Mouse (Mus musculus): ENCODE measurements around the gene Ppfibp2. TPM values are rescaled to one million over a fixed set of nuclear protein-coding genes. Genes with fewer than 3 reads are reported as not detected.
A peak's percentile ranks its signal among the peaks of the same experiment; 100 is the strongest.

Gene Ppfibp2
- polyA plus RNA-seq, 1 experiment from 2014 or later = 3.9 TPM

DNA sequence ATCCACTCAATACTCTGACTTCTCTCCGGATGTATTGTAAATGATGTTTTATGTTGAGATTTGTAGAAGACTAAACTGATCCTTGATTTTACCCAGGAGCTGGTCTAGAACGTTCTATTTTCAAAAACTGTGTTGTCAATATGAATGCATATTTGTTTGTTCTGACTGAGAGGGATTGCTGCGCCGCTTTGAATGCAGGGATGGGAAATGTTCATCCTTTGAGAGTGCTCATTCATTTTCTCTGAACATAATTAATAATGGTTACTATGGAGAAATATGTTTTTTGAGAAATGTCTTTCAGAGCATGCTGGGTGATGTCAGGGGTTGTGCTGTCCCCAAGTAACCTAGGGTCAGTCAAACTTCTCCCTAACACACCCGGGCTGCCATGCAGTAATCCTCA, 102.1 kb downstream of the Ppfibp2 start:
- Histone ChIP-seq H3K4me2 (replicated peaks) (no peak overlapping the region), H3K27me3 (ENCODE audit: control insufficient read depth, insufficient read depth, low read length) (peaks cover 53% of the 10 kb centered on the region)

DNA sequence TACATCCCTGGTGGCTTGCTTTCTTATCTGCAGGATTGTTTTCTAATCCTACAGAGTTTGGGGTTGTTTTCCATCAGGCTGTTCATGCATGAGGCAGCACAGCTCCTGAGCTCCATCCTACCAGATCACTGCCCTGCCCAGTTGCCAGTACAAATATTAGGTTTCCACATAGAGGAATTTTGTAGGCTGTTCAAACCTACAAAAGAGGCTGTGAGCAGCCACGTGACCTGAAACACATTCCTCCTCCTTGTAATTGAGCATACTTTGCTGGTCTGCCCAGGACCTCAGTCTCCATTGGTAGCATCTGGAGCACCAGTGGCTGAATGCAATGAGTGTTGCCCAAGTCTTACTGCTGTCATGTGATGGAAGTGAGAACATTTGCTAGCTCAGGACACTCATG, 104.9 kb downstream of the Ppfibp2 start:
- Histone ChIP-seq H3K9ac (no peak overlapping the region), H3K36me3 (replicated peaks; ENCODE audit: control insufficient read depth, insufficient read depth) (no peaks in the 10 kb centered on the region), H3K27ac (no peak overlapping the region), H3K4me1 (replicated peaks; ENCODE audit: control insufficient read depth, insufficient read depth, low read length) (no peaks in the 10 kb centered on the region), H3K27me3 (ENCODE audit: control insufficient read depth, insufficient read depth, low read length) (peaks cover 41% of the 10 kb centered on the region), H3K4me3 (replicated peaks; ENCODE audit: low read length) (no peak overlapping the region), H3K4me2 (replicated peaks) (no peak overlapping the region), H3K9me3 (ENCODE audit: control insufficient read depth, low read length) (no peaks in the 10 kb centered on the region)
- ATAC-seq (ENCODE audit: low FRiP score) = no peak
- DNase-seq (ENCODE audit: low spot score) = no peak
- WGBS = 73% methylated on average over 1 of the region's 1 CpGs

More for the DNA sequence above, 102.1 kb downstream of the Ppfibp2 start:
- Histone ChIP-seq H3K36me3 (replicated peaks; ENCODE audit: control insufficient read depth, insufficient read depth) (no peaks in the 10 kb centered on the region), H3K4me1 (replicated peaks; ENCODE audit: control insufficient read depth, insufficient read depth, low read length) (no peaks in the 10 kb centered on the region; the same call in 1 of the 2 replicates), H3K4me3 (replicated peaks; ENCODE audit: low read length) (no peak overlapping the region), H3K9ac (no peak overlapping the region), H3K27ac (no peak overlapping the region), H3K9me3 (ENCODE audit: control insufficient read depth, low read length) (no peaks in the 10 kb centered on the region)
- DNase-seq (ENCODE audit: low spot score) = no peak
- no peak for ATAC-seq (ENCODE audit: low FRiP score)
- WGBS = 89% methylated on average over 5 of the region's 5 CpGs

DNA sequence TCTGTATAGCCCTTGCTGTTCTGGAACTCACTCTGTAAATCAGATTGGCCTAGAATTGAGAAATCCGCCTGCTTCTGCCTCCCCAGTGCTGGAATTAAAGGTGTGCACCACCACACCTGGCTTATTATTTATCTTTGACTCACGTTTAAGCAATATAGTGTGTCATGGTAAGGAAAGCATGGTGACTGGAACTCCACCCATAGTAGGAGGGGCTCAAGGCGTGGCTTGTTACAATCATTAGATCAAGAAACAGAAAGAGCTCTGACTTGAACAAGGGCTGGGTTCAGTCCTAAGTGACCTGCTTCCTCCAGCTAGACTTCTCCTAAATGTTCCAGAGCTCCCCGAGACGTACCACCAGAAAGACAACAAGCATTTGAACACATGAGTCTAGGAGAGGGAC, 105.6 kb downstream of the Ppfibp2 start:
- no peak for ATAC-seq (ENCODE audit: low FRiP score)

DNA sequence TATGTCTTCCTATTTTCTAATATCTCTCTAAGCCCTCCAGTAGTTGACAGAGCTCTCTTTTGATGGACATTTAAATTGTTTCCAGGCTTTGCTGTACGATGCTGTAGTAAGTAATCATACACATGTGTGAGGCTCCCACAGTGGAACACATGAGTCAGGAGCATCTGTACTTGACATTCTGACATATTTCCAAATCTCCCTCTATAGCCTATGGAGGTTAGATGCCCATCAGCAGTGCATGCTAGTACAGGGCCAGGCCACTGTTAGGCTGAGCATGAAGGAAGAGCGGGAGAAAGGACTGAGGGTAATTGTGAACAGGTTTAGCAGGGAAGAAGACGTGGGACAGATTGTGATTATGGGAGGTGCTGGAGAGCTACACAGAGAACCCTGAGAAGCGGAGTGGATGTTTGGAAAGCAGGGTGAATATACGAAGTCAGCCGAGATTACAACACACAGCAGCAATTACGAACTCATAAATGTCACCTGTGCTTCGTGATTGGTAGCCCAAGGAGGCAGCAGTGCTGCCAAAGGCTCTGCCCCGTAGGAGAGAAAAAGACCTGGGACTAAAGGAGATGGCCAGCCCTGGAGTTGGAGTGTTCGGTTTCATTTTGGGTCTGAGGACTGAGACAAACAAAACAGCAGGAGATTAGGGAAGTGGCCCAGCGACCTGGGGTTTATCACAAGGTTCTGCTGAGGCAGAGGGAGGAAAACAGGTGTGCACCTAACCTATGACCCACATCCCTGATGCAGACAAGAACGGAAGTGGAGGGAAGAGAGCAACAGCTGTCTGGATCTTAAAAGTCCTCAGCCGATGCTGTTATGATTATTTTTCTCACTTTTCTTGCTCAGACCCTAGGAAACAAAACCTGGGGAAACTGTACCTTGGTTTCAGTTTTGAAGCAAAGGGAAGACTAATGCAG, 107.7 kb downstream of the Ppfibp2 start:
- Histone ChIP-seq H3K9ac (no peak overlapping the region), H3K4me3 (replicated peaks; ENCODE audit: low read length) (no peak overlapping the region), H3K4me2 (replicated peaks) (no peak overlapping the region), H3K4me1 (replicated peaks; ENCODE audit: control insufficient read depth, insufficient read depth, low read length) (no peaks in the 10 kb centered on the region), H3K9me3 (ENCODE audit: control insufficient read depth, low read length) (no peaks in the 10 kb centered on the region), H3K27ac (no peak overlapping the region), H3K36me3 (replicated peaks; ENCODE audit: control insufficient read depth, insufficient read depth) (no peaks in the 10 kb centered on the region), H3K27me3 (ENCODE audit: control insufficient read depth, insufficient read depth, low read length) (peaks cover 22% of the 10 kb centered on the region)
- ATAC-seq (ENCODE audit: low FRiP score) (no peak), DNase-seq (ENCODE audit: low spot score) (no peak)
- 75% methylated on average over 13 of the region's 13 CpGs for WGBS

More for the DNA sequence above, 105.6 kb downstream of the Ppfibp2 start:
- no peak overlapping the region for H3K27ac ChIP-seq
- H3K9me3 ChIP-seq (ENCODE audit: control insufficient read depth, low read length) = no peaks in the 10 kb centered on the region
- no peak for DNase-seq (ENCODE audit: low spot score)
- no peak overlapping the region for H3K4me3 ChIP-seq (replicated peaks; ENCODE audit: low read length)
- H3K27me3 ChIP-seq (ENCODE audit: control insufficient read depth, insufficient read depth, low read length) = peaks cover 41% of the 10 kb centered on the region
- H3K36me3 ChIP-seq (replicated peaks; ENCODE audit: control insufficient read depth, insufficient read depth) = no peaks in the 10 kb centered on the region
- no peak overlapping the region for H3K4me2 ChIP-seq (replicated peaks)
- 84% methylated on average over 5 of the region's 5 CpGs for WGBS
- H3K4me1 ChIP-seq (replicated peaks; ENCODE audit: control insufficient read depth, insufficient read depth, low read length) = no peaks in the 10 kb centered on the region
- no peak overlapping the region for H3K9ac ChIP-seq

DNA sequence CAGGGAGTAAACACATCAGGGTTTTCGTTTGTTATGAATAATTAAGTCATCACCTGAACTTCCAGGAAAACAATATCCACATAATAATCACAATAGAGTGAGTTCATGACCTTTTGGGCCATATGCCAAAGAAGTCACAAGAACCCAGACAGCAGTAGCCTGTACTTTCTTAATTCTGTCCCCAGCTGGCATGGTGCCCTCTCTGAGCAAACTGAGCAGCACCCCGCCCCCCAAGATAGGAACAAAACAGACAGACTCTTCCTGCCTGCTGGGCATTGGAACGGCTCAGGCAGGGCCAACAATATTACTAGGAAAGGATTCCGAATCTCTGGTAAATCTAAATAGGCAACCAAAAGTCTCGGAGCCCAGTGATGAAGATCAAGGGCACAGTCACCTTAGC, 110.9 kb downstream of the Ppfibp2 start:
- no peak overlapping the region for H3K4me3 ChIP-seq (replicated peaks; ENCODE audit: low read length)
- ATAC-seq (ENCODE audit: low FRiP score) = no peak

DNA sequence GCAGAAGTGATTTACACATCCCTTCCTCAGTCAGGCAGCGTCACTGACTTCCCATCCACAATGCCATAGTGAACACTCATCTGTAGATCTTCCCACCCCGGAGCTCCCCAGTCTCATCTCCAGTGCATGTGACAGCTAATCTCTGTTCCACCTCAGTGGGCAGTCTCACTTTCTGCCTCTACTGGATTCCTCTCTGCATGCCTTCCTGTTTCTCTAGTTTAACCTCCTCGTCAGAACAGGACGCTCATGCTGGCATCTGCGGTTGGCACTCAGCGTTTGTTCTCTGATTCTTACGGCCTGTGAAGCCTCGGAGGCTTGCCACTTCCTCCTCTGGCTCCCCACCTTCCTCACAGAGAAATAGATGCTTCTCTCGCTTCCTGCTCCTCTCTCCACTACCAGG, 112.6 kb downstream of the Ppfibp2 start:
- Histone ChIP-seq H3K27me3 (ENCODE audit: control insufficient read depth, insufficient read depth, low read length) (0 out of 2 replicates have a peak, but pooled peaks cover 3% of the 10 kb centered on the region), H3K9ac (no peak overlapping the region), H3K9me3 (ENCODE audit: control insufficient read depth, low read length) (no peaks in the 10 kb centered on the region), H3K4me1 (replicated peaks; ENCODE audit: control insufficient read depth, insufficient read depth, low read length) (0 out of 2 replicates have a peak, but pooled peaks cover 6% of the 10 kb centered on the region), H3K4me3 (replicated peaks; ENCODE audit: low read length) (no peak overlapping the region), H3K36me3 (replicated peaks; ENCODE audit: control insufficient read depth, insufficient read depth) (no peaks in the 10 kb centered on the region), H3K27ac (no peak overlapping the region), H3K4me2 (replicated peaks) (no peak overlapping the region)
- DNase-seq (ENCODE audit: low spot score) (no peak), ATAC-seq (ENCODE audit: low FRiP score) (no peak)
- WGBS = 76% methylated on average over 9 of the region's 9 CpGs

More for the DNA sequence above, 110.9 kb downstream of the Ppfibp2 start:
- no peak overlapping the region for H3K4me2 ChIP-seq (replicated peaks)
- peak; percentile 30 for DNase-seq (ENCODE audit: low spot score)
- no peaks in the 10 kb centered on the region for H3K9me3 ChIP-seq (ENCODE audit: control insufficient read depth, low read length)
- H3K36me3 ChIP-seq (replicated peaks; ENCODE audit: control insufficient read depth, insufficient read depth) = no peaks in the 10 kb centered on the region
- H3K27me3 ChIP-seq (ENCODE audit: control insufficient read depth, insufficient read depth, low read length) = 0 out of 2 replicates have a peak, but pooled peaks cover 3% of the 10 kb centered on the region
- no peak overlapping the region for H3K9ac ChIP-seq
- 0 out of 2 replicates have a peak, but pooled peaks cover 6% of the 10 kb centered on the region for H3K4me1 ChIP-seq (replicated peaks; ENCODE audit: control insufficient read depth, insufficient read depth, low read length)
- no peak overlapping the region for H3K27ac ChIP-seq
- WGBS = 62% methylated on average over 5 of the region's 5 CpGs

DNA sequence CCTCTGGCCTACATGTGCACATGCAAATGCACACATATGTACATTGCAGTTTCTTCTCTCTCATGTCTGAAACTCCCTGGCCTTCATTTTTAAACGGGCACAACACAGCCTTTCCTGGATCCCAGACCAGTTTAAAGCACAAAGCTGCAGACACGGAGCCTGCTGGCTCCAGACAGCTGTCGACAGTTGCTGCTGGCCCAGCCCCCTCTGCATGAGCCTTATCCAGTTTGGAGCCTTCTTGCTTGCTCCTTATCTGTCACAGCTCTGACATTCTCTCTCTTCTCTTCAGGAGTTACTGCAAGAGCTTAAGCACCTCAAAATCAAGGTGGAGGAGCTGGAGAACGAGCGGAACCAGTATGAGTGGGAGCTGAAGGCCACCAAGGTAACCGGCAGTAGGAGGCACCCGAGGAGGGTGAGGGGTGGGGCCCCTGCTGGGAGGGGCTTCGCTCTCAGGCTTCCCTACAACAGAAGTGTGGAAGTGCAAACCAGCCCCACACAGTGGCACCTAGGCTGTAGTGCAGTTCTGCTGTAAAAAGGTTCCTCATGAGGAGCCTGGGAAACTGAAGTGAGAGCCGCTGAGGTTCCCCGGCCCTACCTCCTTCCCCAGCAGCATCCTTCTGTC, 113.6 kb downstream of the Ppfibp2 start:
- H3K9ac ChIP-seq = no peak overlapping the region
- peak; percentile 91 for ATAC-seq (ENCODE audit: low FRiP score)
- peak overlapping the region; percentile 44 for H3K4me2 ChIP-seq (replicated peaks)
- H3K36me3 ChIP-seq (replicated peaks; ENCODE audit: control insufficient read depth, insufficient read depth) = no peaks in the 10 kb centered on the region
- 0 out of 2 replicates have a peak overlapping the region, but pooled peaks have one; percentile 13 for H3K4me3 ChIP-seq (replicated peaks; ENCODE audit: low read length)
- H3K27ac ChIP-seq = no peak overlapping the region; the same call in 1 of the 2 replicates
- no peaks in the 10 kb centered on the region for H3K27me3 ChIP-seq (ENCODE audit: control insufficient read depth, insufficient read depth, low read length)
- WGBS = 3% methylated on average over 10 of the region's 10 CpGs
- no peaks in the 10 kb centered on the region for H3K9me3 ChIP-seq (ENCODE audit: control insufficient read depth, low read length)
- H3K4me1 ChIP-seq (replicated peaks; ENCODE audit: control insufficient read depth, insufficient read depth, low read length) = 0 out of 2 replicates have a peak, but pooled peaks cover 6% of the 10 kb centered on the region
- peak; percentile 70 for DNase-seq (ENCODE audit: low spot score)

DNA sequence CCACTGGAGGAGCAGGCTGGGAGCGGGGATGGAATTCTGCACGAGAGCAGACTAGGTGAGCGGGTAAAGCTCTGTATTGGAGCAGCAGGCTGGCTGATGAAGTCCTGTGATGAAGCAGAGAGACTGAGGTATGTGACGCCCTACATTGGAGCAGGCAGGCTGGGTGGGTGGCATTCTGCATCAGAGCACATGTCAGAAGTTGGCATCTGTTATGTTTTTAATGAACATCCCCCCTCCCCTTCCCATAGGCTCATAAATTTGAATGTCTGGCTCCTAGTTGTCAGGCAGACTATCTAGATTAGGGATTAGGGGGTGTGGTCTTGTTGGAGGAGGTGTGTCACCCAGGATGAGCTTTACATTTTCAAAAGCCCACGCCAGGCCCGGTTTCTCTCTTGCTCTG, 117.7 kb downstream of the Ppfibp2 start:
- H3K4me3 ChIP-seq (replicated peaks; ENCODE audit: low read length) = no peak overlapping the region
- DNase-seq (ENCODE audit: low spot score) (no peak), ATAC-seq (ENCODE audit: low FRiP score) (no peak)
- no peak overlapping the region for H3K4me2 ChIP-seq (replicated peaks)
- H3K9ac ChIP-seq = no peak overlapping the region
- no peaks in the 10 kb centered on the region for H3K9me3 ChIP-seq (ENCODE audit: control insufficient read depth, low read length)
- H3K27ac ChIP-seq = no peak overlapping the region
- H3K27me3 ChIP-seq (ENCODE audit: control insufficient read depth, insufficient read depth, low read length) = no peaks in the 10 kb centered on the region
- WGBS = 67% methylated on average over 6 of the region's 6 CpGs
- H3K36me3 ChIP-seq (replicated peaks; ENCODE audit: control insufficient read depth, insufficient read depth) = no peaks in the 10 kb centered on the region
- H3K4me1 ChIP-seq (replicated peaks; ENCODE audit: control insufficient read depth, insufficient read depth, low read length) = 0 out of 2 replicates have a peak, but pooled peaks cover 6% of the 10 kb centered on the region

DNA sequence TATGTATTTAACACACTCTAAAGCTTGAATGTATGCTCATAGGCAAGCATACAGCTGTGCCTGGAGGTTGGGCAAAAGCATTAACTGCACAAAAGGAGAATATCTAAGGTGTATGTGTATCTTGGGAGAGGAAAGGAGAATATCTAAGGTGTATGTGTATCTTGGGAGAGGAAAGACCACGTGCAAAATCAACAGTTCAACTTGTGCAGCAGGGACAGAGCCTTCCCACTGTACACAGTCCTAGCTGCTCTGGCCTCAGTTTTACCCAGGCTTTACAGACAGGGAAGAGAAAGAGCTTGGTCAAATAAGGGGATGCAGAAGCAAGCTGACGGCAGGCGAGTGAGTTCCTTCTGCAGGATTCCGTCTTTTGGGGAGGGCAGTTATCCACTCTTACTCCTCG, 119.1 kb downstream of the Ppfibp2 start:
- no peak overlapping the region for H3K4me2 ChIP-seq (replicated peaks)
- 85% methylated on average over 5 of the region's 5 CpGs for WGBS
- no peaks in the 10 kb centered on the region for H3K9me3 ChIP-seq (ENCODE audit: control insufficient read depth, low read length)
- H3K9ac ChIP-seq = no peak overlapping the region
- no peak for ATAC-seq (ENCODE audit: low FRiP score)
- no peak overlapping the region for H3K4me3 ChIP-seq (replicated peaks; ENCODE audit: low read length)
- no peak for DNase-seq (ENCODE audit: low spot score)
- H3K27ac ChIP-seq = no peak overlapping the region
- H3K27me3 ChIP-seq (ENCODE audit: control insufficient read depth, insufficient read depth, low read length) = no peaks in the 10 kb centered on the region
- H3K4me1 ChIP-seq (replicated peaks; ENCODE audit: control insufficient read depth, insufficient read depth, low read length) = no peaks in the 10 kb centered on the region
- H3K36me3 ChIP-seq (replicated peaks; ENCODE audit: control insufficient read depth, insufficient read depth) = no peaks in the 10 kb centered on the region
